Comparison of ENCODE assay signal across 13 mouse cellular contexts in the genomic region with DNA sequence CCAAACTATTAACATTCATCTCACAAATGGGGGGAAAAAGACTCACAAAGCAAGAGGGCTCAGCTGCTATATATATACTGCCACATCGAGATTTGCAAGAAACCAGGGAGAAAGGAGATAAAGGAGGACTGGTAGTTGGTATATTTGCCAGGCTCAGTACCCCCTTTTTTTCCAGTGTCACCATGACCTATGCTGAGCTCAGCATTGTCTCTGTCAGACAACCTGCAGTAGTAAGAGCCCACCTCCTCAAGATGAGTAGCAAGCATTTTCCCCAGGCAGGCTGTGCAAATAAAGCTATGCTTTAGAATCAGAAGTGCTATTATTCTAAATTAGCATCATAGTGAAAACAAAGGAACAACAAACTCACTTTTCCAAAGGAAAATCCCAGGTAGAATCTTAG. TPM values are rescaled to one million over a fixed set of nuclear protein-coding genes. Genes with fewer than 3 reads are reported as not detected.
DNase-seq lines count a peak whose midpoint lies in the region; ATAC-seq and TF ChIP-seq lines count a peak whose summit lies in the region.
"Had no signal": no experiment of that assay in that cellular context is flagged by ENCODE, and none has a peak within 500 bp of the region (broad histone marks: within the 10 kb centered on the region; RNA-seq: fewer than 3 reads in every experiment).

No protein-coding gene starts in this region.

- peak overlapping the region; percentile 90 for H3K27ac ChIP-seq in forebrain, embryonic 12.5 days
- H3K27ac ChIP-seq in hindbrain, postnatal 0 days: peak overlapping the region; percentile 70
- H3K27ac ChIP-seq in midbrain, embryonic 16.5 days (ENCODE audit: low read length): peak overlapping the region; percentile 82
- H3K27ac ChIP-seq: kidney, postnatal 0 days had no signal

- no peaks in the 10 kb centered on the region for H3K27me3 ChIP-seq in forebrain, embryonic 12.5 days
- no peaks in the 10 kb centered on the region for H3K27me3 ChIP-seq in hindbrain, postnatal 0 days (ENCODE audit: insufficient read depth, low read length)
- H3K27me3 ChIP-seq in midbrain, embryonic 16.5 days (ENCODE audit: control insufficient read depth, insufficient read depth, low read depth, low read length): no peaks in the 10 kb centered on the region

- no peaks in the 10 kb centered on the region for H3K9me3 ChIP-seq in forebrain, embryonic 12.5 days
- H3K9me3 ChIP-seq in hindbrain, postnatal 0 days (ENCODE audit: low read length): no peaks in the 10 kb centered on the region
- no peaks in the 10 kb centered on the region for H3K9me3 ChIP-seq in midbrain, embryonic 16.5 days (replicated peaks; ENCODE audit: control insufficient read depth, low read length, poor library complexity, severe bottlenecking)

- intact Hi-C loops in left cerebral cortex, postnatal 36 days (cut with DNase I): no loop called here
- intact Hi-C loops in left cerebral cortex, postnatal 4 days (cut with DNase I): no loop called here

- no peaks in the 10 kb centered on the region for H3K36me3 ChIP-seq in forebrain, embryonic 12.5 days (replicated peaks)
- no peaks in the 10 kb centered on the region for H3K36me3 ChIP-seq in hindbrain, postnatal 0 days (ENCODE audit: insufficient read depth, low read length)
- H3K36me3 ChIP-seq in midbrain, embryonic 16.5 days (ENCODE audit: control insufficient read depth, insufficient read depth, low read length): no peaks in the 10 kb centered on the region

- peak; percentile 10 to 31 for DNase-seq in cerebellum, postnatal 10 days
- DNase-seq in cerebellum, adult 8-10 months: no peak
- DNase-seq in hindbrain, postnatal 0 days (ENCODE audit: low spot score): peak; percentile 17
- no peak for DNase-seq in left cerebral cortex, postnatal 36 days (ENCODE audit: low spot score in 2 of 2)
- DNase-seq in left cerebral cortex, postnatal 4 days: no peak
- DNase-seq: heart, postnatal 10 days; lung, adult 18-20 months had no signal

- H3K4me3 ChIP-seq in forebrain, embryonic 12.5 days (replicated peaks): peak overlapping the region; percentile 39
- peak overlapping the region; percentile 37 for H3K4me3 ChIP-seq in hindbrain, postnatal 0 days (ENCODE audit: low read length)
- peak overlapping the region; percentile 48 for H3K4me3 ChIP-seq in midbrain, embryonic 16.5 days (ENCODE audit: low read depth, low read length)
- H3K4me3 ChIP-seq: erythroblast, embryonic 14.5 days had no signal

- TF ChIP-seq CTCF in hindbrain, postnatal 0 days (IDR thresholded peaks at IDR 0.05; ENCODE audit: low read depth): no peak

- WGBS in forebrain, embryonic 12.5 days: 8% methylated on average over 1 of the region's 1 CpGs
- WGBS in hindbrain, postnatal 0 days: 52% methylated on average over 1 of the region's 1 CpGs
- WGBS in midbrain, embryonic 16.5 days: 13% methylated on average over 1 of the region's 1 CpGs

- H3K9ac ChIP-seq in forebrain, embryonic 12.5 days: peak overlapping the region; percentile 57
- peak overlapping the region; percentile 58 for H3K9ac ChIP-seq in hindbrain, postnatal 0 days (replicated peaks; ENCODE audit: low read length)
- peak overlapping the region; percentile 65 for H3K9ac ChIP-seq in midbrain, embryonic 16.5 days (ENCODE audit: low read depth, low read length)

- 0 out of 2 replicates have a peak, but pooled peaks have one; percentile 47 for ATAC-seq in forebrain, embryonic 12.5 days (ENCODE audit: low FRiP score)
- ATAC-seq in hindbrain, postnatal 0 days: peak; percentile 71
- peak; percentile 64 for ATAC-seq in midbrain, embryonic 16.5 days
- ATAC-seq in CD4-positive, CD25-positive, alpha-beta regulatory T cell, adult 4 months: no peak

- H3K4me2 ChIP-seq in forebrain, embryonic 12.5 days: peak overlapping the region; percentile 43
- H3K4me2 ChIP-seq in hindbrain, postnatal 0 days (ENCODE audit: low read depth, low read length): peak overlapping the region; percentile 51
- no peak overlapping the region for H3K4me2 ChIP-seq in midbrain, embryonic 16.5 days (ENCODE audit: low read length)

- H3K4me1 ChIP-seq in forebrain, embryonic 12.5 days: no peaks in the 10 kb centered on the region
- H3K4me1 ChIP-seq in hindbrain, postnatal 0 days (ENCODE audit: insufficient read depth, low read length): 0 out of 2 replicates have a peak, but pooled peaks cover 3% of the 10 kb centered on the region
- H3K4me1 ChIP-seq in midbrain, embryonic 16.5 days (ENCODE audit: control insufficient read depth, insufficient read depth, low read length): peaks cover 9% of the 10 kb centered on the region; the same call in 1 of the 2 replicates

RNA-seq across cellular contexts. Expression of gene Dcx, which starts 0.6 kb away (rescaled TPM):
- polyA plus RNA-seq in forebrain, embryonic 12.5 days (2016; fragmentation: Nextera tagmentation; extraction: Ambion mirVana): 139 and 171 TPM in 2 replicates
- 178 and 200 TPM in 2 replicates for total RNA-seq in hindbrain, postnatal 0 days (2014; rRNA removed)
- polyA plus RNA-seq in hindbrain, postnatal 0 days (2015; fragmentation: Nextera tagmentation; extraction: Ambion mirVana): 103 and 120 TPM in 2 replicates
- 266 and 338 TPM in 2 replicates for polyA plus RNA-seq in midbrain, embryonic 16.5 days (2015; fragmentation: Nextera tagmentation; extraction: Ambion mirVana)
- total RNA-seq in left cerebral cortex, postnatal 36 days (2021): 10 to 100 TPM; 22.6 to 32.8 TPM
- not detected for polyA plus RNA-seq in CD4-positive, CD25-positive, alpha-beta regulatory T cell, adult 4 months (2017; shearing (Covaris generic))
- 100 to 1,000 TPM; 675 to 739 TPM for total RNA-seq in left cerebral cortex, postnatal 4 days (2021)
- total RNA-seq: granulocyte monocyte progenitor cell, adult 5-6 weeks; heart, postnatal 10 days had no signal
- polyA plus RNA-seq: erythroblast, embryonic 14.5 days had no signal

Comparison
In these comparisons a context has a peak if more than half of its experiments do, and no peak if none do; other contexts are left out.
1. DNase-seq: peak in cerebellum, postnatal 10 days (2 of 2) and hindbrain, postnatal 0 days (single experiment); none in cerebellum, adult 8-10 months (single experiment), left cerebral cortex, postnatal 36 days (0 of 2) and left cerebral cortex, postnatal 4 days (single experiment).
2. RNA of gene Dcx, which starts 0.6 kb away (polyA plus RNA-seq): 266 to 338 TPM in midbrain, embryonic 16.5 days, 139 to 171 TPM in forebrain, embryonic 12.5 days and 103 to 120 TPM in hindbrain, postnatal 0 days; not detected in CD4-positive, CD25-positive, alpha-beta regulatory T cell, adult 4 months; every median in the first group is over 10 times any median in the second.
3. Peak in every context shown above with its lines, with median percentiles within 50 percentile points of each other: H3K27ac ChIP-seq, H3K4me3 ChIP-seq and H3K9ac ChIP-seq.